Mouse (Mus musculus): ENCODE data around the gene Cd59b. TPM values are rescaled to one million over a fixed set of nuclear protein-coding genes. Genes with fewer than 3 reads are reported as not detected.
"Not testable (repeated sequence)": the region's sequence is repeated elsewhere in the genome, so short reads cannot be mapped to it uniquely, and the experiment has no call there.

Cd59b gene
- total RNA-seq, 2 experiments from 2014 or later, result 0.78 TPM; not detected in 1

DNA sequence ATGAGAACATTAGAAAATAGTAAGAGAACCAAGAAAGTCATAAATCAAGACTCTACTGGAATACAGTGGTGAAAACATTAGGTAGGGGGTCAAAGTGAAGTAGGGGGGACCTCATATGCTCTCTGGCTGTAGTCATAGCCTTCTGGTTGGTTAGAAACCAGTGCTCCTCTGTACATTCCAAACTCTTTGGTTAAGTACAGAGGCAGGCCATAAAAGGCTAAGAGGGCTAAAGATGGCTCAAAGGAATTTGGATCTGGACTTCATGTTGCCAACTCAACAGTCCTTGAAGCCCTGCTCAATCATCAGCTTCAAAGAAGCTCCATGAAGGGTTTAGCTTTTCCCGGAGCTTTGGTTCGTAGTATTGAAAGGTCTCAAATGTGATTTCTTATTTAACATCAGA is 39.4 kb downstream of the Cd59b start:
- intact Hi-C loops (cut with DNase I); DNase-seq (ENCODE audit: low spot score in 2 of 2): not testable (repeated sequence)

- intact Hi-C loops (cut with DNase I), result no loop called here
- no peak for DNase-seq (ENCODE audit: low spot score in 2 of 2)
These were observed 39.9 kb downstream of the Cd59b start for GRCm38 (mm10) chr2:104109528-104109927.

DNA sequence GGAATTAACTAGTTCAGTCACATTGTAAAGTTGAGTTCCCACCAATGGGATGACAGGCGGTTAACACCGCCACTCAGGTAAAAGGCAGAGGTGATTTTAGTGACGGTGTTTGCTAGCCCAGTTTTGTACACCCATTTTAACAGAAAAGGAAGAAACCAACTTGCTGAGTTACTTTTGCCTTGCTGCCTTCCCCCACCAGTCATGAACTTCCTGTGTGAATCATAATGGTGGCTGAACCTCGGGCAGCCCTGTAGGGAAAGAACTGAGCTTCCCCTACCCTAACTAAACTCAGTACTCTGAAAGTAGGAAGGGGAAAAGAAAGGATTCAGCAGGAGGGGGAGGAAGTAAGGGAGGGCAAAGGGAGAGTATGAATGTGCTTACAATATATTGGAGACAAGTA is 40.4 kb downstream of the Cd59b start:
- intact Hi-C loops (cut with DNase I), result no loop called here
- DNase-seq (ENCODE audit: low spot score in 2 of 2), result no peak

DNA sequence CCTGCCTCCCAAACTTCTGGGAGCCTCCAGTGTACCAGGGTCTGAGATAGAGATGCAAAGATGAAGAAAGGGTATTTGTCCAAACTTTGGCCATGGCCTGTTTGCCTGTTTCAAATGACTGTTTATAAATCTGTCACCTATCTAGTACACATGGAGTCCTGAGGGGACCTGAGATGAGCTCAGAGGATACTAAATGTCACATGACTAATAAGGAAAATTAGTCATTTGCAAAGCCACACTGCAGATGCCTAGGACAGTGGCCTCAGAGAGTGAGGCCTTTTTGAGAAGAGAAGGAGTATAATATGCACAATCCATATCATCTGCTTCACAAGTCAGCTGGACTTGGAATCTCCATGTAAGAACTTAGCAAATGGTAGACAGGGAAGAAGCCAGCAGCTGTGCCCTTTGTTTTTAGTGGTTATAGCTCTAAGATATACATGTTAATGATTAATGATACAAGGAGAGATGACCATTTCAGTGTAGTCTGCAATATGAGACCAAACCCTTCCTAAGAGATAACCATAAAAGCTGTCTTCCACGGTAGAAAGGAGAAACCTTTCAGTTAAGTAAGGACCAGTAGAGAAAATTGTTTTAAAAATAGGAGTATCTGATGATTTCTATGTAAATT is 41.6 kb downstream of the Cd59b start:
- DNase-seq (ENCODE audit: low spot score in 2 of 2); intact Hi-C loops (cut with DNase I): not testable (repeated sequence)

DNA sequence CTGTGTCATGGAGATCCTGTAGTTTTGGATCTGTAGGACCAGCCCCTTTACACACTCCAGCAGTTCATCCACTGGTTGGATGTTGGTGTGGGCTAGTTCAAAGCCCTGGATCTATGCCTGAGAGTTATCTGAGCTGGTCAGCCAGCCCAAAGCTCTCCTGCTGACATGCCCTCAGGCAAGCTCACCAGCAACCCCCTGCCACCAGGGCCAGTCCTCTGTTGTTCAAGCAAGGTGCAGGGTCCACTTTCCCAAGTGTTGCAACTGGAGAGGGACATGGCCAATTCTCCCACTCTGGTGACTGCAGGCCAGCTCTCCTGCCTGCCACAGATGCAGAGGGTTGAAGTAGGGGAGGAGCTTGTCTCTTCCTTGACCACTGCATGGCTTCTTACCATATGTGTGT is 43.9 kb downstream of the Cd59b start:
- intact Hi-C loops (cut with DNase I); DNase-seq (ENCODE audit: low spot score in 2 of 2): not testable (repeated sequence)

DNA sequence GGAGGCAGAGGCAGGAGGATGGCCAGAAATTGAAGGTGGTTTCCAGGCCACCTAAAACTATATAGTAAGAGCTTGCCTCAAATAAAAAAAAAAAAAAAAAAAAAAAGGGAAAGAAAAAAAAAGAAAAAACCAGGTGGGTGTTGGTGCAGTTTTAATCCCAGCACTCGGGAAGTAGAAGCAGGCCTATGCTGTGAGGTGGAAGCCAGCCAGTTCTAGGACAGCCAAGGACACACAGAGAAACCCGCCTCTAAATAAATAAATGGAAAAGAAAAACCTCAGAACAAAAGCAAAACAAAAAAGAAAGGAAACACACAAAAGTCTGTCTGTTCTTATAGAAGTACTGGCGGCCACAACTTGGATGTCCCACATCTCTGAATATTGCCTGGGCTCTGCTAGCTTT is 45.2 kb downstream of the Cd59b start:
- intact Hi-C loops (cut with DNase I), result no loop called here
- DNase-seq (ENCODE audit: low spot score in 2 of 2), result no peak

GRCm38 (mm10) chr2:104117173-104117572 is 47.5 kb downstream of the Cd59b start:
- intact Hi-C loops (cut with DNase I); DNase-seq (ENCODE audit: low spot score in 2 of 2): not testable (repeated sequence)

DNA sequence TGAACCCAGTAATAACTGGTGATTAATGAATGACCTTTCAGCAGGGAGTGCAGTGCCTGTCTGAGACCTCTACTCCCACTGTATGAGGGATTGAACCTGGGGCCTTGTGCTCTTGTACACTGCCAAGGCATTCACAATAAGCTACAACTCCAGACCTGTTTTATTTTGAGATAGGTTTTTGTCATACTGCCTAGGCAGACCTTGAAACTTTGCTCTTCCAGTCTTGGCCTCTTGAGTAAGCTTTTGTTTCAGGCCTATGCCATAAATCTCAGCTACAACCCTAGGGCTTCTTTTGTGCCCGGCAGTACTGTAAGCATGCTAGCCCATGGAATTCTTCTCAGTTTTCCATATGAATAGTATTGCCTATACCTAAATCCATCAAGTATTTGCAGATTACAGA is 49.4 kb downstream of the Cd59b start:
- no peak for DNase-seq (ENCODE audit: low spot score in 2 of 2)
- intact Hi-C loops (cut with DNase I), result no loop called here

GRCm38 (mm10) chr2:104120312-104120711 is 50.7 kb downstream of the Cd59b start:
- no peak for DNase-seq (ENCODE audit: low spot score in 2 of 2)
- intact Hi-C loops (cut with DNase I), result loop anchor here (10.0 kb wide), 1 partner anchor 86 kb away; no protein-coding TSS in a partner anchor

DNA sequence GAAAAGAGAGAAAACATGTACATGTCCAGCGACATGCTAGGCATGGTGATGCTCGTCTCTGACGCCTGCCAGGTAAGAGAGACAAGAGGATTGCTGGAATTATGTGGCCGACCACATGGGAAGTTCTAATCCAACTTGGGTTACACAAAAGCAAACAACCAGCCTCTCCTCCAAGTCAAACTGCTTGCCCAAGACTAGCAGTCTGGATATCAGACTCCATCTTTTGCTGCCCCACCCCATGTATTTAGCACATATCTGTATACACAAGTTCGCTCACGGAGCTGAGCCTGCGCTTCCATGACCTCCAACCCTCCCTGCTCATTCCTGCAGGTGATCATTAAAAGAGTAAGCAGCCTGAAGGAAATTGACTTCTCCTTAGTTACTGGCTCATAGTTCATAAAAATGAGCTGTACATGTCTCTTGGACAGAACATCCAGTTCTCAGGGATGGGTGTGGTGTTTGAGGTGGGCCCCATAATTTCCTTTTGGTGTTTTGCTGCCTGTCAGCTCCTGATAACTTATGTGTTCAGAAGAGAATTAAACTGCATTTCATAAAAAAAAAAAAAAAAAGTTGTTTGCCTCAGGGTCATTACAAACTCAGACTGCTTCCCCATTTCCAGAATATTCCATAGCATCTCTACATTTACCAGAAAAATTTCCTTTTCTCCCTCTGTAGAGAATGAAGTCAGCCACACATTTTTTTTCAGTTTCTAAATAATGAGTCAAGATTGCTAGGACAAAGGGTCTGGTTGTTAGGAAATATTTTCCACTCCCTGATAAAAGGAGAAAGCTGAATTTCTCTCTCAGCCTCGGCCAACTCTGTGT is 52.2 kb downstream of the Cd59b start:
- DNase-seq (ENCODE audit: low spot score in 2 of 2), result no peak
- intact Hi-C loops (cut with DNase I), result loop anchor here (10.0 kb wide), 1 partner anchor 87 kb away; no protein-coding TSS in a partner anchor

DNA sequence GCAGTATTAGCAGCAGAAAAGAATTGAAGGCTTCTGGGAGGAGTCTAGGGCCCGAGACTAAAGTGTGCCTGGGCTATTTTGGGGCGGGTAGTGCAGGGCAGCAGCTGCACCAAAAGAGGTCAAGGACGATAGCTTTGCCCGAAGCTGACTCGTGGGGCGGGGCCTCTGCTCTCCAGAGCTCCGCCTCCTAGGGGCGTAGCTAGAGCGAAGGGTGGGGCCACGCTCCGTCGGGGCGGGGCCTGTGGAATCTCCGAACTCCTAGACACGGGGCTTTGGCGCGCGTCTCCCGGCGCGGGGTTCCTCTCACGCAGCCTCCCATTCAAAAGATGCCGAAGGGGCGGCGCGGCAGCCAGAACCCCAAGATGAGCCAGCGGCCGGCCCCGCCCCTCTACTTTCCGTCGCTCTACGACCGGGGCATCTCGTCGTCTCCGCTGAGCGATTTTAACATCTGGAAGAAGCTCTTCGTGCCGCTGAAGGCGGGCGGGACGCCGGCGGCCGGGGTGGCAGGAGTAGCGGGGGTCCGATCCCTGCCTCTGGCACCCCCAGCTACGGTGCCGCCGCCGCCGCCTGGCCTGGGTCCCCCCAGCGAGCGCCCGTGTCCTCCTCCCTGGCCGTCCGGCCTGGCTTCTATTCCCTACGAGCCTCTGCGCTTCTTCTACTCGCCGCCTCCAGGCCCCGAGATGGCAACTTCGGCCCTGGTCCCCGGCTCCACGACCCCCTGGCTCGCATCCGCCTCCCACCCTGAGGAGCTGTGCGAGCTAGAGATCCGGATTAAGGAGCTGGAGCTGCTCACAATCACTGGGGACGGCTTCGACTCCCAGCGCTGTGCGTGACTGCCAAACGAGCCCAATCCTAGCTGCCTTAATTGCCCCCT is 53.1 kb downstream of the Cd59b start, which contains the start of gene A930018P22Rik:
Gene A930018P22Rik (plus strand): TSS at position 265 of the 874 bp plus-strand sequence.
- intact Hi-C loops (cut with DNase I), result loop anchor here (10.0 kb wide), 1 partner anchor 88 kb away; no protein-coding TSS in a partner anchor
- peak; percentile 85 to 92 for DNase-seq (ENCODE audit: low spot score in 2 of 2)

GRCm38 (mm10) chr2:104123540-104123939 is 53.9 kb downstream of the Cd59b start:
- intact Hi-C loops (cut with DNase I), result loop anchor here (10.0 kb wide), 1 partner anchor 89 kb away; no protein-coding TSS in a partner anchor
- DNase-seq (ENCODE audit: low spot score in 2 of 2), result no peak

GRCm38 (mm10) chr2:104124071-104124470 is 54.4 kb downstream of the Cd59b start:
- no peak for DNase-seq (ENCODE audit: low spot score in 2 of 2)
- intact Hi-C loops (cut with DNase I), result loop anchor here (10.0 kb wide), 1 partner anchor 89 kb away; no protein-coding TSS in a partner anchor

- no peak for DNase-seq (ENCODE audit: low spot score in 2 of 2)
These were observed 59.3 kb downstream of the Cd59b start for GRCm38 (mm10) chr2:104128803-104129531.

DNA sequence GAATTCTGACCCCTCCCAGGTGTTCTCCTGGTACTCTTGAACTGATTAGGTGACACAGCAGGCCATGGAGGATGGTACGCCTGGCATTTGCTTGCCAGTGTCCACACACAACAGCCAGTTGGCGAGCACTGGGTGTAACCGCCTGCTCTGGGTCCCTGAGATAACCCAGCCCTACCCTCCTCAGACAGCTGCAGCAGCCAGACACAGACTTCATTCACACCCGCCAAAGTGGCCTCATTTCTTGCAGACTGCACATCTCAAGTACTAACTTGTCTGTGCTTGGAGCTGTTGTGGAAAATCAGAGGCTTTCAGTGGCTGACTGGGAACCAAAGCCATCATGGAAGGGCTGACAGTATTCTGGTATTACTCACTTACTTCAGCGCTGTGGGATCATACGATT is 60.5 kb downstream of the Cd59b start:
- intact Hi-C loops (cut with DNase I), result loop anchor here (5.0 kb wide), 1 partner anchor 457 kb away; no protein-coding TSS in a partner anchor
- DNase-seq (ENCODE audit: low spot score in 2 of 2), result peak in 1 of 2 experiments; percentile 58

More at GRCm38 (mm10) chr2:104128803-104129531, 59.3 kb downstream of the Cd59b start:
- intact Hi-C loops (cut with DNase I), result loop anchor here (10.0 kb wide), 1 partner anchor 94 kb away; no protein-coding TSS in a partner anchor

DNA sequence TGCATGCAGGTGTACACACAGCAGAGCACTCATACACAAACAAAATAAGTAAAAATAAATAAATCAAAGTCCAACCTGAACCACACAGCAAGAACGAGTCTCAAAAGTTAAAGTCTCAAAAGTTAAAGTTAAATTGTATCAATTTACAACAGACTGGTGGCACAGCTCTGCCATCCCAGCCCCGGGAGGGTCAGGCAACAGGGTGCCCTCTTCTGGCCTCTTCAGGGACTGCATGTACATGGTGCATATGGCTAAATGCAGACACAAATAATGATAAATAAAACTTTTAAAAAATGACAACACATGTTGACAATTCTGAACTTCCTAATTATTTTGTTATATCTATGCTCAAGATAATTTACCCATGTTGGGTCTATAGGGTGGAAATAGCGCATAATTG is 61.3 kb downstream of the Cd59b start:
- no peak for DNase-seq (ENCODE audit: low spot score in 2 of 2)

GRCm38 (mm10) chr2:104132266-104132859 is 62.7 kb downstream of the Cd59b start:
- intact Hi-C loops (cut with DNase I), result loop anchor here (5.0 kb wide), 1 partner anchor 455 kb away; no protein-coding TSS in a partner anchor
- no peak for DNase-seq (ENCODE audit: low spot score in 2 of 2)

More for the DNA sequence above, 61.3 kb downstream of the Cd59b start:
- intact Hi-C loops (cut with DNase I), result loop anchor here (5.0 kb wide), 1 partner anchor 456 kb away; no protein-coding TSS in a partner anchor

All from left cerebral cortex, postnatal 25 days (tissue).